Mouse (Mus musculus): Measurements from ENCODE around the gene Gm21985. TPM values are rescaled to one million over a fixed set of nuclear protein-coding genes. Genes with fewer than 3 reads are reported as not detected.
"Not testable (repeated sequence)": the region's sequence is repeated elsewhere in the genome, so short reads cannot be mapped to it uniquely, and the experiment has no call there.

The Gm21985 gene
- polyA plus RNA-seq, 1 experiment from 2014 or later: not detected

GRCm38 (mm10) chr2:112391346-112392000, 125.4 kb downstream of the Gm21985 start:
- WGBS: 95% methylated on average over 4 of the region's 4 CpGs

GRCm38 (mm10) chr2:112392689-112393088, 126.6 kb downstream of the Gm21985 start:
- WGBS: 83% methylated on average over 1 of the region's 1 CpGs
- DNase-seq (ENCODE audit: extremely low spot score, low spot score): no peak
- no peaks in the 10 kb centered on the region for H3K27me3 ChIP-seq (ENCODE audit: poor library complexity, severe bottlenecking)
- H3K4me1 ChIP-seq: no peaks in the 10 kb centered on the region
- H3K27ac ChIP-seq: no peak overlapping the region
- H3K4me3 ChIP-seq: no peak overlapping the region
- H3K36me3 ChIP-seq (replicated peaks): peaks cover 3% of the 10 kb centered on the region; the same call in 1 of the 2 replicates
- H3K9me3 ChIP-seq: no peaks in the 10 kb centered on the region

More at GRCm38 (mm10) chr2:112391346-112392000, 125.4 kb downstream of the Gm21985 start:
- no peak overlapping the region for H3K27ac ChIP-seq
- H3K27me3 ChIP-seq (ENCODE audit: poor library complexity, severe bottlenecking): no peaks in the 10 kb centered on the region
- DNase-seq (ENCODE audit: extremely low spot score, low spot score): no peak
- H3K4me1 ChIP-seq: no peaks in the 10 kb centered on the region
- H3K9me3 ChIP-seq: no peaks in the 10 kb centered on the region
- peaks cover 3% of the 10 kb centered on the region; the same call in 1 of the 2 replicates for H3K36me3 ChIP-seq (replicated peaks)
- no peak overlapping the region for H3K4me3 ChIP-seq

- H3K9me3 ChIP-seq: no peaks in the 10 kb centered on the region
- no peak for DNase-seq (ENCODE audit: extremely low spot score, low spot score)
- H3K4me3 ChIP-seq: no peak overlapping the region
- H3K4me1 ChIP-seq: no peaks in the 10 kb centered on the region
- H3K27me3 ChIP-seq (ENCODE audit: poor library complexity, severe bottlenecking): no peaks in the 10 kb centered on the region
- peaks cover 3% of the 10 kb centered on the region; the same call in 1 of the 2 replicates for H3K36me3 ChIP-seq (replicated peaks)
- no peak overlapping the region for H3K27ac ChIP-seq
Observed at GRCm38 (mm10) chr2:112393958-112394357, 127.8 kb downstream of the Gm21985 start.

GRCm38 (mm10) chr2:112396649-112397048, 130.5 kb downstream of the Gm21985 start:
- Histone ChIP-seq H3K36me3 (replicated peaks) (peaks cover 3% of the 10 kb centered on the region; the same call in 1 of the 2 replicates), H3K27me3 (ENCODE audit: poor library complexity, severe bottlenecking) (no peaks in the 10 kb centered on the region), H3K4me1 (no peaks in the 10 kb centered on the region), H3K4me3 (no peak overlapping the region), H3K9me3 (no peaks in the 10 kb centered on the region), H3K27ac (no peak overlapping the region)
- no peak for DNase-seq (ENCODE audit: extremely low spot score, low spot score)
- WGBS: 77% methylated on average over 1 of the region's 1 CpGs

GRCm38 (mm10) chr2:112407030-112407429, 140.9 kb downstream of the Gm21985 start:
- Histone ChIP-seq H3K27me3 (ENCODE audit: poor library complexity, severe bottlenecking) (no peaks in the 10 kb centered on the region), H3K4me1 (no peaks in the 10 kb centered on the region), H3K4me3 (no peak overlapping the region), H3K9me3 (no peaks in the 10 kb centered on the region), H3K36me3 (replicated peaks) (peaks cover 54% of the 10 kb centered on the region), H3K27ac (no peak overlapping the region)
- no peak for DNase-seq (ENCODE audit: extremely low spot score, low spot score)
- WGBS: 92% methylated on average over 3 of the region's 3 CpGs

- DNase-seq (ENCODE audit: extremely low spot score, low spot score): no peak
- WGBS: 81% methylated on average over 3 of the region's 3 CpGs
- Histone ChIP-seq H3K4me3 (no peak overlapping the region), H3K27ac (no peak overlapping the region), H3K27me3 (ENCODE audit: poor library complexity, severe bottlenecking) (no peaks in the 10 kb centered on the region), H3K4me1 (no peaks in the 10 kb centered on the region), H3K36me3 (replicated peaks) (no peaks in the 10 kb centered on the region), H3K9me3 (no peaks in the 10 kb centered on the region)
Observed at GRCm38 (mm10) chr2:112425308-112425707, 159.2 kb downstream of the Gm21985 start.

GRCm38 (mm10) chr2:112428534-112428933, 162.4 kb downstream of the Gm21985 start:
- 90% methylated on average over 3 of the region's 3 CpGs for WGBS
- H3K36me3 ChIP-seq (replicated peaks); H3K4me1 ChIP-seq; H3K9me3 ChIP-seq; H3K27ac ChIP-seq; H3K27me3 ChIP-seq (ENCODE audit: poor library complexity, severe bottlenecking); DNase-seq (ENCODE audit: extremely low spot score, low spot score); H3K4me3 ChIP-seq: not testable (repeated sequence)

GRCm38 (mm10) chr2:112429665-112430064, 163.6 kb downstream of the Gm21985 start:
- DNase-seq (ENCODE audit: extremely low spot score, low spot score): no peak

GRCm38 (mm10) chr2:112430403-112430802, 164.3 kb downstream of the Gm21985 start:
- Histone ChIP-seq H3K27me3 (ENCODE audit: poor library complexity, severe bottlenecking) (no peaks in the 10 kb centered on the region), H3K4me3 (no peak overlapping the region), H3K27ac (no peak overlapping the region), H3K36me3 (replicated peaks) (no peaks in the 10 kb centered on the region), H3K9me3 (no peaks in the 10 kb centered on the region), H3K4me1 (no peaks in the 10 kb centered on the region)
- no peak for DNase-seq (ENCODE audit: extremely low spot score, low spot score)
- 81% methylated on average over 5 of the region's 5 CpGs for WGBS

More at GRCm38 (mm10) chr2:112429665-112430064, 163.6 kb downstream of the Gm21985 start:
- 92% methylated on average over 4 of the region's 4 CpGs for WGBS
- Histone ChIP-seq H3K4me1 (no peaks in the 10 kb centered on the region), H3K27ac (no peak overlapping the region), H3K27me3 (ENCODE audit: poor library complexity, severe bottlenecking) (no peaks in the 10 kb centered on the region), H3K9me3 (no peaks in the 10 kb centered on the region), H3K36me3 (replicated peaks) (no peaks in the 10 kb centered on the region), H3K4me3 (no peak overlapping the region)

- Histone ChIP-seq H3K27me3 (ENCODE audit: poor library complexity, severe bottlenecking) (no peaks in the 10 kb centered on the region), H3K4me1 (no peaks in the 10 kb centered on the region), H3K4me3 (no peak overlapping the region), H3K27ac (no peak overlapping the region), H3K9me3 (no peaks in the 10 kb centered on the region), H3K36me3 (replicated peaks) (no peaks in the 10 kb centered on the region)
- no peak for DNase-seq (ENCODE audit: extremely low spot score, low spot score)
- WGBS: 91% methylated on average over 2 of the region's 2 CpGs
Observed at GRCm38 (mm10) chr2:112432523-112432922, 166.4 kb downstream of the Gm21985 start.

- no peaks in the 10 kb centered on the region for H3K27me3 ChIP-seq (ENCODE audit: poor library complexity, severe bottlenecking)
- H3K9me3 ChIP-seq: no peaks in the 10 kb centered on the region
- H3K36me3 ChIP-seq (replicated peaks): no peaks in the 10 kb centered on the region
- H3K4me1 ChIP-seq: no peaks in the 10 kb centered on the region
- DNase-seq (ENCODE audit: extremely low spot score, low spot score): no peak
- no peak overlapping the region for H3K4me3 ChIP-seq
- WGBS: 82% methylated on average over 2 of the region's 2 CpGs
- no peak overlapping the region for H3K27ac ChIP-seq
Observed at GRCm38 (mm10) chr2:112433359-112433758, 167.2 kb downstream of the Gm21985 start.

- Histone ChIP-seq H3K4me1 (no peaks in the 10 kb centered on the region), H3K27me3 (ENCODE audit: poor library complexity, severe bottlenecking) (no peaks in the 10 kb centered on the region), H3K36me3 (replicated peaks) (no peaks in the 10 kb centered on the region), H3K4me3 (no peak overlapping the region), H3K9me3 (no peaks in the 10 kb centered on the region), H3K27ac (no peak overlapping the region)
- DNase-seq (ENCODE audit: extremely low spot score, low spot score): no peak
- 79% methylated on average over 4 of the region's 4 CpGs for WGBS
Observed at GRCm38 (mm10) chr2:112436292-112436691, 170.2 kb downstream of the Gm21985 start.

- DNase-seq (ENCODE audit: extremely low spot score, low spot score): no peak
- WGBS: 87% methylated on average over 2 of the region's 2 CpGs
- Histone ChIP-seq H3K9me3 (no peaks in the 10 kb centered on the region), H3K27me3 (ENCODE audit: poor library complexity, severe bottlenecking) (no peaks in the 10 kb centered on the region), H3K4me1 (no peaks in the 10 kb centered on the region), H3K27ac (no peak overlapping the region), H3K4me3 (no peak overlapping the region), H3K36me3 (replicated peaks) (no peaks in the 10 kb centered on the region)
Observed at GRCm38 (mm10) chr2:112437589-112437988, 171.5 kb downstream of the Gm21985 start.

Measured in forebrain, embryonic 10.5 days (tissue).